Mouse (Mus musculus) myocyte (in vitro differentiated cells): ENCODE results near the gene Arhgap19.

Experiments
- MAX ChIP-seq: IDR thresholded peaks from one replicate; pipeline ENCODE4 v1.6.1; 2011; ENCODE audit warnings: low read depth, mild to moderate bottlenecking, control low read depth
- POLR2A ChIP-seq: IDR thresholded peaks from one replicate; pipeline ENCODE4 v1.6.1; 2011; ENCODE audit warnings: low read depth, mild to moderate bottlenecking, control low read depth, moderate library complexity; ENCODE audit not compliant: insufficient read length
- SRF ChIP-seq: IDR thresholded peaks from one replicate; pipeline ENCODE4 v1.6.1; 2011; ENCODE audit warnings: low read depth; ENCODE audit not compliant: control insufficient read depth, insufficient read length
- TCF12 ChIP-seq: IDR thresholded peaks from one replicate; pipeline ENCODE4 v1.6.1; 2011; ENCODE audit warnings: mild to moderate bottlenecking, control low read depth; ENCODE audit not compliant: poor library complexity, insufficient read depth, severe bottlenecking

GRCm38 (mm10) chr19:41759765-41760164 lies 42.1 kb downstream of the Arhgap19 start:
- TF ChIP-seq POLR2A (no peak), SRF (no peak), TCF12 (no peak), MAX (no peak)
